Mouse (Mus musculus) limb, embryonic 13.5 days (tissue): ENCODE data around the gene Avl9. TPM values are rescaled to one million over a fixed set of nuclear protein-coding genes. Genes with fewer than 3 reads are reported as not detected.

Experiments used
- ATAC-seq: fragments of 200-750 bp; cut with Nextera tagmentation; 2 replicates; pipeline ENCODE4 v1.8.0; 2017; ENCODE audit warnings: low read depth, moderate number of reproducible peaks, moderate TSS enrichment; ENCODE audit not compliant: low FRiP score
- H3K27ac ChIP-seq: fragments of 300-500 bp; sonication (generic); 2 replicates; pipeline ENCODE4 v1.5.1; 2015; ENCODE audit warnings: inconsistent platforms, mild to moderate bottlenecking, moderate library complexity
- H3K27me3 ChIP-seq: fragments of 300-500 bp; sonication (generic); 2 replicates; pipeline ENCODE4 v1.6.1; 2015; ENCODE audit warnings: mild to moderate bottlenecking, inconsistent platforms
- H3K36me3 ChIP-seq: fragments of 300-500 bp; sonication (generic); 2 replicates; pipeline ENCODE4 v1.6.1; 2015; ENCODE audit warnings: inconsistent platforms, mild to moderate bottlenecking, moderate library complexity
- H3K4me1 ChIP-seq: fragments of 300-500 bp; sonication (generic); 2 replicates; pipeline ENCODE4 v1.6.1; 2015; ENCODE audit warnings: inconsistent platforms
- H3K4me2 ChIP-seq: fragments of 300-500 bp; sonication (generic); replicated peaks from 2 replicates; pipeline ENCODE4 v1.6.1; 2015; ENCODE audit warnings: inconsistent platforms, mild to moderate bottlenecking, moderate library complexity
- H3K4me3 ChIP-seq: fragments of 300-500 bp; sonication (generic); 2 replicates; pipeline ENCODE4 v1.5.1; 2015; ENCODE audit warnings: moderate library complexity, mild to moderate bottlenecking, inconsistent platforms
- H3K9ac ChIP-seq: fragments of 300-500 bp; sonication (generic); 2 replicates; pipeline ENCODE4 v1.6.1; 2015; ENCODE audit warnings: mild to moderate bottlenecking, inconsistent platforms
- H3K9me3 ChIP-seq: fragments of 300-500 bp; sonication (generic); 2 replicates; pipeline ENCODE4 v1.6.1; 2016; ENCODE audit warnings: inconsistent platforms
- WGBS: fragments of 180-500 bp; shearing (Covaris S2); methylation state at CpG from one replicate; pipeline ENCODE4 v1.1.7; 2015; 5-methylcytosine and 5-hydroxymethylcytosine counted together
- polyA plus RNA-seq: library from polyadenylated mRNA; unstranded; fragments of >200 nt; fragmentation: Nextera tagmentation; extraction: Ambion mirVana; gene quantifications from 2 replicates; pipeline ENCODE4 v1.2.1, GENCODE M21; 2015

Gene Avl9
- polyA plus RNA-seq, 1 experiment from 2014 or later = 13.7 TPM

- Histone ChIP-seq H3K27ac (no peak overlapping the region), H3K4me3 (no peak overlapping the region), H3K9ac (no peak overlapping the region), H3K4me1 (no peaks in the 10 kb centered on the region), H3K4me2 (no peak overlapping the region), H3K36me3 (peaks cover 53% of the 10 kb centered on the region), H3K9me3 (no peaks in the 10 kb centered on the region), H3K27me3 (no peaks in the 10 kb centered on the region)
- WGBS = 87% methylated on average over 3 of the region's 3 CpGs
- ATAC-seq = no peak
These were observed 39.0 kb downstream of the Avl9 start for GRCm38 (mm10) chr6:56753719-56754118.

- Histone ChIP-seq H3K9ac (no peak overlapping the region), H3K36me3 (peaks cover 67% of the 10 kb centered on the region), H3K4me1 (no peaks in the 10 kb centered on the region), H3K27ac (no peak overlapping the region), H3K4me3 (no peak overlapping the region), H3K4me2 (no peak overlapping the region), H3K9me3 (no peaks in the 10 kb centered on the region), H3K27me3 (no peaks in the 10 kb centered on the region)
- WGBS = 95% methylated on average over 1 of the region's 1 CpGs
- ATAC-seq = no peak
These were observed 41.4 kb downstream of the Avl9 start for GRCm38 (mm10) chr6:56756117-56756516.

DNA sequence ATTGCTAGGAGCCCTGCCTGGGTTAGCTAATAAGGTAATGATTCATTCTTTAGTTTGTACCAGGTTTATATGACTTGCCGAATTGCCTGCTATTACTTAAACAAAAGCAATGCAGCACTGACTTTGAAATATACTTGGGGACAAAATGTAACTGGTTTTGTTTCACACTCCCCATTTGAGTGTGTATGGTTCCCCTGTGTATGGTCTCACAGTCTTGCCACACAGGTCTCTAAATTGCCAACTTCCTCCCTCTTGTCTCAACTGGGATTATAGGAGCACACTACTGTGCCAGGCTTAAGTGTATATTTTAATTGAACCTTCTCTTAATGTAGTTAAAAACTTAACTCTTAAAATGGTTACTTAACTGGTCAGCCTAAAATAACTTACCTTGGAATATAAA, 44.6 kb downstream of the Avl9 start:
- Histone ChIP-seq H3K9me3 (no peaks in the 10 kb centered on the region), H3K4me3 (no peak overlapping the region), H3K27ac (no peak overlapping the region), H3K36me3 (peaks cover 68% of the 10 kb centered on the region), H3K4me2 (no peak overlapping the region), H3K4me1 (no peaks in the 10 kb centered on the region), H3K9ac (no peak overlapping the region), H3K27me3 (no peaks in the 10 kb centered on the region)
- no peak for ATAC-seq
- WGBS = 79% methylated on average over 1 of the region's 1 CpGs

DNA sequence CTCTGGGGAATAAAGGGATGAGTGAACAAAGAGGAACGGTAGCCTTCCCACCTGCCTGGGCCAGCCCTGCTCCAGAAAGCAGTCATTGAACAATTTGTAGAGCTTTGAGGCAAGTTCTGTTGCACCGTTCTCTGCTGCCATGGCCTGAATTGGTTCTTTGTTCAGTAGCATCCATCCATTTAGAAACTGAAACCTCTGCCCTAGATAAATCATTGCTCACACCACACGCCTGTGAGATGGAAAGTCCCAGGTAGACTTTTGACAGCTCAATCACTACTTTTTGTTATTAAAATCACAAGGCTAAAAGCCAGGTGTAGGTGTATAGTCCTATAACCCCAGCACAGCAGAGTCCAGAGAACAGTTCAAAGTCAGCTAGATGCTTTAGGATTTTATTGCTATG, 50.6 kb downstream of the Avl9 start:
- Histone ChIP-seq H3K36me3 (peaks cover 29% of the 10 kb centered on the region), H3K9ac (no peak overlapping the region), H3K27me3 (no peaks in the 10 kb centered on the region), H3K27ac (no peak overlapping the region), H3K4me3 (no peak overlapping the region), H3K4me2 (no peak overlapping the region), H3K9me3 (no peaks in the 10 kb centered on the region), H3K4me1 (no peaks in the 10 kb centered on the region)
- WGBS = 73% methylated on average over 3 of the region's 3 CpGs
- no peak for ATAC-seq

- Histone ChIP-seq H3K27me3 (no peaks in the 10 kb centered on the region), H3K4me1 (no peaks in the 10 kb centered on the region), H3K27ac (no peak overlapping the region), H3K4me3 (no peak overlapping the region), H3K36me3 (peaks cover 27% of the 10 kb centered on the region), H3K9me3 (no peaks in the 10 kb centered on the region), H3K4me2 (no peak overlapping the region), H3K9ac (no peak overlapping the region)
- WGBS = 80% methylated on average over 4 of the region's 4 CpGs
- ATAC-seq = no peak
These were observed 51.0 kb downstream of the Avl9 start for GRCm38 (mm10) chr6:56765696-56766095.

- H3K36me3 ChIP-seq = peaks cover 63% of the 10 kb centered on the region
- WGBS = 76% methylated on average over 3 of the region's 3 CpGs
- H3K4me3 ChIP-seq = no peak overlapping the region
- no peaks in the 10 kb centered on the region for H3K4me1 ChIP-seq
- H3K27ac ChIP-seq = no peak overlapping the region
- H3K9me3 ChIP-seq = no peaks in the 10 kb centered on the region; the same call in 1 of the 2 replicates
- H3K9ac ChIP-seq = no peak overlapping the region
- ATAC-seq = no peak
- no peak overlapping the region for H3K4me2 ChIP-seq
- no peaks in the 10 kb centered on the region for H3K27me3 ChIP-seq
These were observed 61.1 kb downstream of the Avl9 start for GRCm38 (mm10) chr6:56775816-56776215.

DNA sequence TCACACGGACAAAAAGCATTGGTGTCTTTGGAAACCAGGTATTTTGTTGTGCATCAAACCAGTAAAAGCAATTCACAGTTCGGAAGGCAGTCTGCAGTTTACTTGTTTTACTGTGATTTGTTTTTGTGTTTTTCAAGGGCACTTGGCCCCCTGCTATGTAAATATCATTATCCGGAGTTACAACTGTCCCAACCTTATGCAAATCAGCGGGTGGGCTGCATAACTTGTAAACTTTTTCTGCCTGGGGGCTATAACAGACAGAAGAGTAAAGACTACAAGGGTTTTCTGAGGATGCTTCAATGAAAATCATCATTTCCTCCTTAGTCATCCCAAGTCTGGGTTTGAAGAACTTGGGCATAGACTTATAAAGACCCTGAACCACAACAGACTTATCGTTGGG, 64.9 kb downstream of the Avl9 start:
- ATAC-seq = no peak
- Histone ChIP-seq H3K4me3 (no peak overlapping the region), H3K9me3 (no peaks in the 10 kb centered on the region; the same call in 1 of the 2 replicates), H3K27me3 (no peaks in the 10 kb centered on the region), H3K4me1 (no peaks in the 10 kb centered on the region), H3K36me3 (peaks cover 73% of the 10 kb centered on the region), H3K4me2 (no peak overlapping the region), H3K9ac (no peak overlapping the region), H3K27ac (no peak overlapping the region)
- WGBS = 96% methylated on average over 5 of the region's 5 CpGs

DNA sequence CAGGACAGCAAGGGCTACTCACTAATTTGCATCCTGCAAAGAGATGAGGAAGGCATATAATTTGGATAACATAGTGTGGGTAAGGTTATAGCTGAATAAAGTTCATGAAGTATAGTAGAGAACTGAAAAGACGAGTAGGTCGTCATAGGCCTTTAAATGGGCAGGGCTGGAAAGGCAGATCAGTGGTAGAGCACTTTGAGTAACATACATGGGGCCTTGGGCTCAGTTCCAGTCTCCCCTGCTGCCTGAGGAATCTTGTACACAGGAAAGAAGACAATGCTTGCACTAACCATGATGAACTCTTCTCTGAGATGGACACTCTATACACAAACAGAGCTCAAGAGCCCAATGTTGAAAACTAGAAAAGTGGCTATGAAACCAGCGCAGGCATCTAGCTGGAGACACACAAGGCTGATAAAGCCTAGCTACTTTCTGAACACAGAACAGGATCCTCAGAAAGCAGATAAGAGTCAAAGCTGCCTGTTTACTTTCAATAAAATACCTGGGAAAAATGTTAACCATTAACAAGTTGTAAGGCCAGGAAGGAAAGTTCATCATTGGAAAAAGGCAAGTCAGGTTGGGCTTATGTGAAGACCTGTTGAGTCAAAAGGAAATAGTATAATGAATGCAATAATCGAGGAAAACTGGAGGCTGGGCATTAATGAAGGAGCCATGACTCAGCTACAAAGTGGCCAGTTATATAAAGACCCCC, 69.0 kb downstream of the Avl9 start:
- Histone ChIP-seq H3K4me1 (no peaks in the 10 kb centered on the region), H3K4me3 (no peak overlapping the region), H3K27ac (no peak overlapping the region), H3K4me2 (no peak overlapping the region), H3K36me3 (peaks cover 62% of the 10 kb centered on the region), H3K27me3 (no peaks in the 10 kb centered on the region), H3K9ac (no peak overlapping the region), H3K9me3 (no peaks in the 10 kb centered on the region)
- WGBS = 91% methylated on average over 4 of the region's 4 CpGs
- no peak for ATAC-seq

DNA sequence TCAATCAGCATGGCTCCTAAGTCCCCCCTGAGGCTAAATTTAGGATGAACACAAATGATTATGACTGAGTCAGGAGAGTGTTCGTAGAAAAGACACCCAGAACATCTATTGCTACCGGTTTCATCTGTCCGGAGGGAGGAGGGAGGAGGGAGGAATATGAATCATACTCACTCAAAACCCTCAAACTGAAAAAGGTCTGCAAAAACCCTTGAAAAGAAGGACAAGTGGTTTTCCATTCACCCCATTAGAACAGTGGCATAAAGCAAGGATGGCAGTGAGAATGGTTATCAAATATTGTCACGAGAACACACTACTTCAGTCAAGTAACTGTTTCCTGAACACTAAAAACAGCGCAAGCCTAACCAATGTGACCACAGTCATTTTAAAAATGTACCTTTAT, 70.4 kb downstream of the Avl9 start:
- Histone ChIP-seq H3K9me3 (no peaks in the 10 kb centered on the region), H3K4me3 (no peak overlapping the region), H3K4me1 (no peaks in the 10 kb centered on the region), H3K36me3 (peaks cover 56% of the 10 kb centered on the region), H3K27ac (no peak overlapping the region), H3K27me3 (no peaks in the 10 kb centered on the region), H3K9ac (no peak overlapping the region), H3K4me2 (no peak overlapping the region)
- WGBS = 88% methylated on average over 5 of the region's 5 CpGs
- ATAC-seq = no peak

GRCm38 (mm10) chr6:56787668-56788067, 73.0 kb downstream of the Avl9 start:
- H3K4me2 ChIP-seq = no peak overlapping the region
- ATAC-seq = no peak
- H3K27ac ChIP-seq = no peak overlapping the region
- H3K9me3 ChIP-seq = no peaks in the 10 kb centered on the region
- H3K36me3 ChIP-seq = peaks cover 44% of the 10 kb centered on the region
- H3K4me1 ChIP-seq = no peaks in the 10 kb centered on the region
- no peak overlapping the region for H3K9ac ChIP-seq
- WGBS = 86% methylated on average over 2 of the region's 2 CpGs
- no peaks in the 10 kb centered on the region for H3K27me3 ChIP-seq
- no peak overlapping the region for H3K4me3 ChIP-seq

- Histone ChIP-seq H3K4me2 (no peak overlapping the region), H3K27me3 (no peaks in the 10 kb centered on the region), H3K4me3 (no peak overlapping the region), H3K4me1 (0 out of 2 replicates have a peak, but pooled peaks cover under 1% of the 10 kb centered on the region), H3K27ac (no peak overlapping the region), H3K9me3 (no peaks in the 10 kb centered on the region), H3K36me3 (peaks cover 31% of the 10 kb centered on the region), H3K9ac (no peak overlapping the region)
- WGBS = 91% methylated on average over 3 of the region's 3 CpGs
- ATAC-seq = no peak
These were observed 74.6 kb downstream of the Avl9 start for GRCm38 (mm10) chr6:56789336-56789735.

DNA sequence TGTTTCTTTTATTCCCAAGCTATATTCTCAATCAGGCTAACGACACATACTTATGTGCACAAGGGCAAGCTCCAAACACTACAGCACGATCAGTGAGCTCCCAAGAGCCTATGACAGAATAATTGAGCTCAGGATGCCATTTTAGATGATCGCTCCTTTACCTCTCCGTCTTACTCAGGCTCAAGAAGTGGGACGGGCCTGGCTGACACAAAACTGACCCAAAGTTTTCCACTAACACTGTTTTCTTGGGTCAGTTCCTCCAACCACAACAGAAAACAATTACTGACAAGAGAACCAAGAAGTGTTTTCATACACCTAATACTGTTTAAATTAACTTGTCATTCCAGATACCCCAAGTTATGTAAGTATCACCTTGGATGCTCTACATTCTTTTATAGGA, 80.1 kb downstream of the Avl9 start:
- no peaks in the 10 kb centered on the region for H3K9me3 ChIP-seq
- H3K4me1 ChIP-seq = peaks cover 25% of the 10 kb centered on the region
- WGBS = 87% methylated on average over 5 of the region's 5 CpGs
- H3K9ac ChIP-seq = no peak overlapping the region
- H3K27me3 ChIP-seq = no peaks in the 10 kb centered on the region
- no peak overlapping the region for H3K27ac ChIP-seq
- peak overlapping the region; percentile 81 for H3K4me2 ChIP-seq
- H3K36me3 ChIP-seq = no peaks in the 10 kb centered on the region; the same call in 1 of the 2 replicates
- ATAC-seq = no peak
- no peak overlapping the region for H3K4me3 ChIP-seq

DNA sequence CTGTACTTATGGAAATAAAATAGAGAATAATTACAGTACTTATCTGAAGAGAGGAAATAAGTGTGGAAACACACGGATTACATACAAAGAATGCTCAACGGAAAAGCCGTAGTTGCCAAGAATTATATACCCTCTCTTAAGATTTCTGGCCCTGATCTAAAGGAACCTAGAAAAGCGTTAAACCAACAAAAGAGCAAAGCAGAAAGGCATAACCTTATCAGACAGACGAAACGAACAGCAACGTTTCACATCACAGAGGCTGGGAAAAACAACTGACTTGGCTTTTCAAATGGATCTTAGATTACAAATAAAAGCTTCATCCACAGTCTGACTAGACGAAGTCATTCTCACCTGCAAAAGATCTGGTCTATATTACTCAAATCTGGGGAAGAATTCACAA, 81.5 kb downstream of the Avl9 start:
- H3K27me3 ChIP-seq = no peaks in the 10 kb centered on the region
- H3K36me3 ChIP-seq = no peaks in the 10 kb centered on the region; the same call in 1 of the 2 replicates
- no peaks in the 10 kb centered on the region for H3K9me3 ChIP-seq
- H3K27ac ChIP-seq = no peak overlapping the region; the same call in 1 of the 2 replicates
- WGBS = 10% methylated on average over 8 of the region's 8 CpGs
- peak overlapping the region; percentile 92 for H3K9ac ChIP-seq
- ATAC-seq = no peak
- peak overlapping the region; percentile 83 for H3K4me3 ChIP-seq
- peaks cover 25% of the 10 kb centered on the region for H3K4me1 ChIP-seq
- H3K4me2 ChIP-seq = peak overlapping the region; percentile 81
